Mouse (Mus musculus) heart, postnatal 4 days (tissue): ENCODE measurements around the gene Cdt1. TPM values are rescaled to one million over a fixed set of nuclear protein-coding genes. Genes with fewer than 3 reads are reported as not detected.

Source experiments
- DNase-seq: peaks from one replicate; pipeline ENCODE4 v3.0.0; 2021
- microRNA-seq, 2 experiments: library from miRNA; unstranded; fragments of <30 nt; microRNA quantifications; one replicate each; pipeline ENCODE4 v1.2.0; 2021 to 2022
- total RNA-seq, 2 experiments: library from RNA; stranded (reverse); gene quantifications; 2 replicates each; pipeline ENCODE4 v1.2.3; 2021

Cdt1 gene
- total RNA-seq, 2 experiments from 2014 or later, result 36.5 to 38.2 TPM

GRCm38 (mm10) chr8:122616181-122616905 lies 48.5 kb downstream of the Cdt1 start:
- DNase-seq, result peak; percentile 38

GRCm38 (mm10) chr8:122617947-122618546 lies 50.2 kb downstream of the Cdt1 start:
- peak; percentile 94 for DNase-seq

GRCm38 (mm10) chr8:122618660-122619378 lies 51.0 kb downstream of the Cdt1 start:
- DNase-seq, result no peak

DNA sequence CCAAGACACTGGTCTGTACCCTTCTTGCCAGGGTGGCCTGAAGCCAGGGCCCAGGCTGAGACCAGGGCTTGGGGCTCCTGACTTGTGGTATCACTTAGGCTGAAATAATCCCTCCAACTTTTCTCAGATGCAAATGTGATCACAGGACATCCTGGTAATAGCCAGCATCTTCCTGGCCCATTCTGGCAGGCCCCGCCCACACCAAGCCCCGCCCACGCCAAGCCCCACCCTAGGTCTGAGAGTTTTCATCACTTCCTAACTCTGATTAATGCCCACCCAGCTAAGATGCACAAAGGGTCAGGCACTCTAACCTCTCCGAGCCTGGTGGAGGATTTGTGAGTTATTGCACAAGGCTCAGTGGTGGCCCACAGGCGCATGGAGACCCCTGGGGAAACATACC lies 52.6 kb downstream of the Cdt1 start:
- DNase-seq, result no peak

DNA sequence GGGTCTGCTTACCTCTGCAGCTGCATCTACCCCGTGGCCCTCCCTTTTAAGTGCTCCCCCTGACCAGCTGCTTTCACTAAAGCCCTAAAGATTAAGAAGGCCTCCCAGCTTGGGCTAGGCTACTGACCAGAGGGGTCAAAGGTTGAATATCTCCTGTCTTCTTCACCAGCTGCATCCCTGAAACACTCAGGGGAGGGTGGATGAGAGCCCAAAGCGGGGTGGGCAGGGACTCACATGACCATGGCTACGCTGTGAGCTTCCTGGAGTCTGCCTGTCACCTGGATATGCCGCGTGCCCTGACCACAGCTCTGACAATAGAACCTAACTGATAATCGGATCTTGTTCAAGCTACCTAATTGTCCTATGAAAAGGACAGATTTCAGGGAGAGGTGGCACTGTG lies 54.9 kb downstream of the Cdt1 start, which contains the start of gene Pabpn1l:
Pabpn1l (minus strand) TSS at position 13 of the 400 bp plus-strand sequence.
- DNase-seq, result no peak

Small RNAs within 50 kb of the gene (microRNA-seq; reads per million reads assigned to microRNA genes)
- 0 reads per million in 2 experiments for gene Mir6396

Other genes starting within 250 kb of the Cdt1 start
- gene Trhr2, start 207.3 kb upstream of the Cdt1 start, total RNA-seq, result not detected
- gene Zc3h18, start 191.4 kb upstream of the Cdt1 start, total RNA-seq, result 10 to 100 TPM; 28.4 to 31.1 TPM
- gene Il17c, start 146.0 kb upstream of the Cdt1 start, total RNA-seq, result not detected
- 10 to 100 TPM; 59.7 to 69.2 TPM for gene Cyba, start 135.1 kb upstream of the Cdt1 start, total RNA-seq
- 1 to 10 TPM; 8.0 to 8.4 TPM for gene Mvd, start 124.6 kb upstream of the Cdt1 start, total RNA-seq
- gene Snai3, start 107.3 kb upstream of the Cdt1 start, total RNA-seq, result under 1 TPM; 0.55 to 0.63 TPM
- gene Rnf166, start 92.0 kb upstream of the Cdt1 start, total RNA-seq, result 10 to 100 TPM; 24.3 to 27.4 TPM
- gene Ctu2, start 91.9 kb upstream of the Cdt1 start, total RNA-seq, result 10 to 100 TPM; 16.2 to 22.4 TPM
- gene Piezo1, start 16.7 kb upstream of the Cdt1 start, total RNA-seq, result 10 to 100 TPM; 53.7 to 55.4 TPM
- gene Aprt, start 8.9 kb downstream of the Cdt1 start, total RNA-seq, result 10 to 100 TPM; 58.5 to 58.8 TPM
- 10 to 100 TPM in 1 of 2 experiments, 1 to 10 TPM in 1; 9.2 to 10.6 TPM for gene Galns, start 43.4 kb downstream of the Cdt1 start, total RNA-seq
- 10 to 100 TPM; 48.7 to 56.3 TPM for gene Trappc2l, start 43.6 kb downstream of the Cdt1 start, total RNA-seq
- gene Pabpn1l, start 54.7 kb downstream of the Cdt1 start, total RNA-seq, result not detected
- gene Cbfa2t3, start 131.1 kb downstream of the Cdt1 start, total RNA-seq, result 10 to 100 TPM; 17.3 to 19.3 TPM
- 10 to 100 TPM; 23.8 to 24.9 TPM for gene Acsf3, start 207.5 kb downstream of the Cdt1 start, total RNA-seq